Mouse (Mus musculus) forebrain, embryonic 14.5 days (tissue): ENCODE results near the gene Kcnc3. TPM values are rescaled to one million over a fixed set of nuclear protein-coding genes. Genes with fewer than 3 reads are reported as not detected.

ENCODE experiments used
- ATAC-seq: fragments of 200-750 bp; cut with Nextera tagmentation; 2 replicates; pipeline ENCODE4 v1.8.0; 2017; ENCODE audit warnings: mild to moderate bottlenecking, moderate library complexity
- DNase-seq: peaks from one replicate; pipeline ENCODE4 v3.0.0-alpha.2; 2015; ENCODE audit warnings: low spot score
- H3K27ac ChIP-seq: fragments of 300-500 bp; sonication (generic); 2 replicates; pipeline ENCODE4 v1.5.1; 2014; ENCODE audit warnings: low read depth, mild to moderate bottlenecking, control low read depth, low read length, moderate library complexity
- H3K27me3 ChIP-seq: fragments of 300-500 bp; sonication (generic); replicated peaks from 2 replicates; pipeline ENCODE4 v1.6.1; 2014; ENCODE audit warnings: low read length, control low read depth, mixed read lengths; ENCODE audit not compliant: control insufficient read depth, insufficient read depth
- H3K36me3 ChIP-seq: fragments of 300-500 bp; sonication (generic); 2 replicates; pipeline ENCODE4 v1.6.1; 2014; ENCODE audit warnings: low read length, control low read depth; ENCODE audit not compliant: control insufficient read depth, insufficient read depth
- H3K4me1 ChIP-seq: fragments of 300-500 bp; sonication (generic); 2 replicates; pipeline ENCODE4 v1.6.1; 2014; ENCODE audit warnings: antibody characterized with exemption, low read length, control low read depth; ENCODE audit not compliant: control insufficient read depth, insufficient read depth
- H3K4me2 ChIP-seq: fragments of 300-500 bp; sonication (generic); 2 replicates; pipeline ENCODE4 v1.6.1; 2014; ENCODE audit warnings: mild to moderate bottlenecking, control low read depth, low read length
- H3K4me3 ChIP-seq: fragments of 300-500 bp; sonication (generic); 2 replicates; pipeline ENCODE4 v1.5.1; 2014; ENCODE audit warnings: low read depth, low read length, control low read depth
- H3K9ac ChIP-seq: fragments of 300-500 bp; sonication (generic); 2 replicates; pipeline ENCODE4 v1.6.1; 2014; ENCODE audit warnings: mild to moderate bottlenecking, low read length, control low read depth, moderate library complexity
- H3K9me3 ChIP-seq: fragments of 300-500 bp; sonication (generic); replicated peaks from 2 replicates; pipeline ENCODE4 v1.6.1; 2016; ENCODE audit warnings: low read length, control low read depth, mixed read lengths; ENCODE audit not compliant: control insufficient read depth
- WGBS: fragments of 180-500 bp; shearing (Covaris S2); extraction: QIAGEN DNeasy Blood & Tissue Kit; methylation state at CpG from one replicate; pipeline ENCODE4 v1.1.7; 2014; 5-methylcytosine and 5-hydroxymethylcytosine counted together
- polyA plus RNA-seq: library from polyadenylated mRNA; unstranded; fragments of >200 nt; fragmentation: Nextera tagmentation; extraction: Ambion mirVana; gene quantifications from 2 replicates; pipeline ENCODE4 v1.2.1, GENCODE M21; 2014

The Kcnc3 gene
- polyA plus RNA-seq, 1 experiment from 2014 or later: 2.1 TPM

GRCm38 (mm10) chr7:44563284-44563683 is 27.2 kb upstream of the Kcnc3 start:
- DNase-seq (no peak), ATAC-seq (no peak)
- Histone ChIP-seq H3K4me2 (no peak overlapping the region), H3K36me3 (no peaks in the 10 kb centered on the region), H3K9me3 (no peaks in the 10 kb centered on the region), H3K9ac (no peak overlapping the region), H3K27ac (no peak overlapping the region), H3K4me3 (no peak overlapping the region), H3K4me1 (no peaks in the 10 kb centered on the region), H3K27me3 (no peaks in the 10 kb centered on the region)
- 46% methylated on average over 8 of the region's 8 CpGs for WGBS

- Histone ChIP-seq H3K27ac (no peak overlapping the region), H3K9ac (no peak overlapping the region), H3K36me3 (no peaks in the 10 kb centered on the region), H3K9me3 (no peaks in the 10 kb centered on the region), H3K27me3 (no peaks in the 10 kb centered on the region), H3K4me1 (no peaks in the 10 kb centered on the region), H3K4me3 (no peak overlapping the region), H3K4me2 (no peak overlapping the region)
- 87% methylated on average over 10 of the region's 10 CpGs for WGBS
- no peak for ATAC-seq
- DNase-seq: no peak
These were observed 26.0 kb upstream of the Kcnc3 start for GRCm38 (mm10) chr7:44564486-44564885.

GRCm38 (mm10) chr7:44565414-44565813 is 25.1 kb upstream of the Kcnc3 start:
- WGBS: 75% methylated on average over 6 of the region's 6 CpGs
- no peaks in the 10 kb centered on the region for H3K27me3 ChIP-seq
- H3K9me3 ChIP-seq: no peaks in the 10 kb centered on the region
- no peak overlapping the region for H3K9ac ChIP-seq
- no peaks in the 10 kb centered on the region for H3K36me3 ChIP-seq
- H3K4me2 ChIP-seq: no peak overlapping the region
- ATAC-seq (no peak), DNase-seq (no peak)
- H3K4me3 ChIP-seq: no peak overlapping the region
- no peaks in the 10 kb centered on the region for H3K4me1 ChIP-seq
- no peak overlapping the region for H3K27ac ChIP-seq

GRCm38 (mm10) chr7:44568803-44569202 is 21.7 kb upstream of the Kcnc3 start:
- Histone ChIP-seq H3K4me3 (no peak overlapping the region), H3K27me3 (no peaks in the 10 kb centered on the region), H3K9ac (no peak overlapping the region), H3K27ac (no peak overlapping the region), H3K36me3 (no peaks in the 10 kb centered on the region), H3K4me2 (no peak overlapping the region), H3K9me3 (no peaks in the 10 kb centered on the region), H3K4me1 (no peaks in the 10 kb centered on the region)
- 77% methylated on average over 9 of the region's 9 CpGs for WGBS
- no peak for DNase-seq
- no peak for ATAC-seq

- Histone ChIP-seq H3K27ac (no peak overlapping the region), H3K4me3 (no peak overlapping the region), H3K27me3 (no peaks in the 10 kb centered on the region), H3K9ac (no peak overlapping the region), H3K4me1 (no peaks in the 10 kb centered on the region), H3K36me3 (no peaks in the 10 kb centered on the region), H3K4me2 (no peak overlapping the region), H3K9me3 (no peaks in the 10 kb centered on the region)
- no peak for ATAC-seq
- WGBS: 78% methylated on average over 6 of the region's 6 CpGs
- DNase-seq: no peak
These were observed 19.5 kb upstream of the Kcnc3 start for GRCm38 (mm10) chr7:44570989-44571388.

GRCm38 (mm10) chr7:44571811-44572210 is 18.7 kb upstream of the Kcnc3 start:
- Histone ChIP-seq H3K9ac (no peak overlapping the region), H3K4me3 (no peak overlapping the region), H3K36me3 (no peaks in the 10 kb centered on the region), H3K9me3 (no peaks in the 10 kb centered on the region), H3K27ac (no peak overlapping the region), H3K27me3 (no peaks in the 10 kb centered on the region), H3K4me2 (no peak overlapping the region), H3K4me1 (no peaks in the 10 kb centered on the region)
- DNase-seq: no peak
- ATAC-seq: no peak
- WGBS: 23% methylated on average over 4 of the region's 4 CpGs

GRCm38 (mm10) chr7:44572213-44572701 is 18.2 kb upstream of the Kcnc3 start, which contains the start of gene Napsa:
Napsa (plus strand) TSS chr7:44572380.
- DNase-seq: no peak
- Histone ChIP-seq H3K4me1 (no peaks in the 10 kb centered on the region), H3K4me3 (no peak within 1 kb of the TSS), H3K9me3 (no peaks in the 10 kb centered on the region), H3K4me2 (no peak within 1 kb of the TSS), H3K9ac (no peak within 1 kb of the TSS), H3K27ac (no peak within 1 kb of the TSS), H3K36me3 (no peaks in the 10 kb centered on the region), H3K27me3 (no peaks in the 10 kb centered on the region)
- ATAC-seq: no peak
- 26% methylated on average over 7 of the region's 7 CpGs for WGBS

- Histone ChIP-seq H3K4me2 (no peak overlapping the region), H3K4me1 (no peaks in the 10 kb centered on the region), H3K9me3 (no peaks in the 10 kb centered on the region), H3K27ac (no peak overlapping the region), H3K27me3 (no peaks in the 10 kb centered on the region), H3K9ac (no peak overlapping the region), H3K4me3 (no peak overlapping the region), H3K36me3 (no peaks in the 10 kb centered on the region)
- ATAC-seq (no peak), DNase-seq (no peak)
- 74% methylated on average over 5 of the region's 5 CpGs for WGBS
These were observed 17.4 kb upstream of the Kcnc3 start for GRCm38 (mm10) chr7:44572956-44573484.

- ATAC-seq (no peak), DNase-seq (no peak)
- no peaks in the 10 kb centered on the region for H3K27me3 ChIP-seq
- 63% methylated on average over 5 of the region's 5 CpGs for WGBS
- no peaks in the 10 kb centered on the region for H3K36me3 ChIP-seq
- no peak overlapping the region for H3K4me2 ChIP-seq
- H3K27ac ChIP-seq: no peak overlapping the region
- 0 out of 2 replicates have a peak, but pooled peaks cover 3% of the 10 kb centered on the region for H3K9me3 ChIP-seq
- no peaks in the 10 kb centered on the region for H3K4me1 ChIP-seq
- no peak overlapping the region for H3K4me3 ChIP-seq
- no peak overlapping the region for H3K9ac ChIP-seq
These were observed 14.1 kb upstream of the Kcnc3 start for GRCm38 (mm10) chr7:44576333-44576844.
